Mouse (Mus musculus): ENCODE results near the gene Gm45208. TPM values are rescaled to one million over a fixed set of nuclear protein-coding genes. Genes with fewer than 3 reads are reported as not detected.
A peak's percentile ranks its signal among the peaks of the same experiment; 100 is the strongest.
"Not testable (repeated sequence)": the region's sequence is repeated elsewhere in the genome, so short reads cannot be mapped to it uniquely, and the experiment has no call there.

The Gm45208 gene
- total RNA-seq (2015; ENCODE audit: low replicate concordance) (not detected in 2 replicates), total RNA-seq (2017; ENCODE audit: low replicate concordance) (not detected in 2 replicates)

DNA sequence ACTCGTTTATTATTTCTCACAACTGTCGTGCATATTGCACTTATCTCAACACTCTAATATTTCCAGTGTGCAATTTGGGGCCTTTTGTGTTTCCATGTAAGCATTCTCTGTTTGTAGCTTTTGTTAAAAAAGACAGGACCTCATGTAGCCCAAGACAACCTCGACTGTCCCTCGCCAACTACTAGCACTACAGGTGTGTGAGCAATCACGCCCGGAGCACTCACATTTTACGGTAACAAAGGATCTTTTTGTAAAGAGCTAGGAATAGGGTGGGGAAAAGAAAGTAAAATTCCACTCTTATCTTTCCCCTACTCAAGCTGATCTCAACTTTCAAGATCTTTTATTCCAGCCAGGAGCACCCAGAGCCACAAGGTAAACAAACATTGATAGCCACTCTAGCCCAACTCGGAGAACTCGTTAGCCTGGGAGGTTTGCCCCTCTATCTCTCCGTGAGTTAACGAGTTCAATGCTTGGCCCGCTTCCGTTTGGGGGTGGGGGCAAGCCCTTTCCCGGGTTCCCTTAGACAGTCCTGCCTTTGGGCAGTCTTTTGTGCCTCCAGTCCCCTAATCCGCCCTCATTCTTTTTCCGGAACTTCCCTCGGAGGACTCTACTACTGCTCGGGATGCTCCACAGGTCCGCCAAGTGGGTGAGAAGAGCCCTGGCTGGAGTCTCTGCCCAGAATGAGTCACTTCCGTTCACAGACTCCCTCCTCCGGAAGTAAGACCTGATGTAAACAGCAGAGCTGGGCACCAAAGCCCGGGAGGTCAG is at the start of gene Gm45208:
Gene Gm45208 (plus strand): TSS at position 732 of the 768 bp plus-strand sequence.
- ATAC-seq (replicated peaks; ENCODE audit: low FRiP score, poor library complexity, severe bottlenecking), result peak; percentile 98

DNA sequence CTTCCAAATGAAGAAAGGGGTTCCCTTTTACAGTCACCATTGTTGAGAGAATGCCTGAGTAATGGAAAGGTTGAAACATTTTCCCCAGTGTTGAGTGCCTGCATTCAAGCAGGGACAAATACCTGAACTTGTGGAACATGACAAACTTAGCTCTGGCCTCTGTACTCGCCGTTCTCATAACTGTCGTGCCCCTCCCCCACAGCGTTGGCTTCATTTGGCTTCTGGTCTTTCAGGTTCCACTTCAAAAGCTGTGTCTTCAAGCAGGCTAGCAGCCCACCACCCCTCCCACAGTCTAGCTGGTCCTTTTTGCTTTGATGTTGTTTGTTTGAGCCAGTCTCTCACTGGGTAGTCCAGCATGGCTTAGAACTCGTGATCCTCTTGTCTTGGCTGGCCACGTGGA is 49.3 kb upstream of the Gm45208 start:
- no peak for ATAC-seq (replicated peaks; ENCODE audit: low FRiP score, poor library complexity, severe bottlenecking)

DNA sequence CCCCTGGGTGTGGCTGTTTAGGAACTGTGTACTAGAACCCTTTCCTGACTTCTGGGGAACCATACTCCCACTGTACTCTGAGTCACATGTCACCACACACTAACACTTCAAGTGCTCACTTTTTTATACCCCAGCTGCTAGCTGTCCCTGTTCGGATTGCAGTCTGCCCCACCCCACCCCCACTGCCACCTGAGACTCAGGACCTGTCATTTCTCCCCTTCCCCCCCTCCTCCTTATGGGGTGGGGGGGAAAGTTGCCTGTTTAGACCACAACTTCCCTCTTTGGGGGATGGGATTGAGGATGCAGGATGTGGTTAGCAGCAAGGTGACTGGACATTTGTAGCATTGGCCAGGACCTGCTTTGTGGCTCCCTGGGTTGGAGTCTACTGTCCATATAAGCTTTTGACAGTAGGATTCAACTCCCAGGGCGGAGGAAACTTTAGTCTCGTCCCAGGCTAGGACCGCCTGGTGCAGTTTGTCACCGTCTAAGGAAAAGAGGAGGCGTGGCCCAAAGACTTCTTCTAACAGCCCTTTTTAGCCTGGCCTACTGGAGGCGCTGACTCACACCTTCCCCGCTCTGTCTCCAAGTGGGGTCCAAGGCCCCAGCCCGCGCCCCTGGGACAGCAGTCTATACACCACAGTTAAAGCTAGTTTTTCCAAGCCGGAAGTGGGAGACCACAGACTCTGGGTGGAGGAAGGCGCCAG is 48.3 kb upstream of the Gm45208 start:
- ATAC-seq (replicated peaks; ENCODE audit: low FRiP score, poor library complexity, severe bottlenecking), result no peak

DNA sequence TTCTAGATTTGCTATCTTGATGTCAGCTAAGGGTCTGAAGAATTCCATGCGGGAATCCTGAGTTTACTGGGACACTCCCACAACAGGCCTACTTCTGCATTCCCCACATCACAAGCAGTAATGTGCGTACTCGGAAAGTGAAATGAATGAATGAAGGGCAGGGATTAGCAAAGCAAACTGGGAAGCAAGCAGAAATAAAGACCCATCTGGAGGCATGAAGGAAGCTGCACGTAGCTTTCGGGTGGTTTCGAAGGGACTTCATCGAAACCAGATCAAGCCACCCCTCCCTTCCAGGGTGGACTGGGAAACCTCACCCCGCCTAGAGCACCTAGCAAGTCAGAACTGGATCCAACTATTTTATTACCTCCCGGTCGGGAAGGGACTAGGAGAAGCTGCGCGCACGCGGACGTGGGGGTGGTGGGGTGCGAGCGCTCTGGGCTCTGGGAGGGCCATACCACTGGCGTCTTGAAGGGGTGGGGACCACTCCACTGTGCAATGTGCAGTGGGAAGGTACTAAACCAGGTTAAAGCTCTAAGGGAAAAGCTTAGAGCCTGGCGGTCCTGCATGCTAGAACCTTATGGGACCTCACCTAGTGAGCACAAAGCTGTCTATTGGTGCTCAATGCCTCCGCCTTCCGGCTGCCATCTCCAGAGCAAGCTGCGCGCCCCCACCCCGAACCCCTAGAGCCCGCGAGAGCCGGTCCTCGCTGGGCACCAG is 47.6 kb upstream of the Gm45208 start:
- no peak for ATAC-seq (replicated peaks; ENCODE audit: low FRiP score, poor library complexity, severe bottlenecking)

DNA sequence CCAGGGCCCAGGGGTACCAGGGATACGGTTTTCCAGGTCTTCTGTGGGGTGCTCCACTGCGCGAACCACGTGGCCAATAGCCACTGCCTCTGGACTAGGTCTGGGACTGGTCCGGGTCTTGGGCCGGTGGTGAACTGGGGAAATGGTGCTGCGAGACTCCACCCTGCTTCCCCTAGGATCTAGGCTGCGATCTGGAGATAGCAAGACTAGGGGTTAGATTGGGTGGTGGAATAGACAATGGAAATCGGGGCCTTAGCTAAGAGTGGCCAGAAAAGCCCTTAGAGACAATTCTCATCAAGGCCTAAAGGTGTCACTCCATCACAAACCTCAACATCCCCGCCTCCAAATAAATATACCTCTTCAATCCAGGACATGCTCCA is 47.1 kb upstream of the Gm45208 start:
- ATAC-seq (replicated peaks; ENCODE audit: low FRiP score, poor library complexity, severe bottlenecking), result no peak

DNA sequence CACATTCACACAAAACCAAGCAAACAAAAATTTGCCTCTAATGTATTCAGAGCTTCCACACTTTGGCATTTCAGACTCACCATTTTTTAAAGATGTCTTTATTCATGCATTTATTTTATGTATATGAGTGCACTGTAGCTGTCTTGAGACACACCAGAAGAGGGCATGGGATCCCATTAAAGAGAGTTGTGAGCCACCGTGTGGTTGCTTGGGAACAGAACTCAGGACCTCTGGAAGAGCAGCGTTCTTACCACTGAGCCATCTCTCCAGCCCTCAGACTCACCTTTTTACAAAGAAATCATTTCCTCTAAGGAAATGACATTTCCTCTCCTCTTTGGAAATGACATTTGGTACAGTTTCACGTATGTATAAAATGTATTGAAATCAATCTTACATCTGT is 43.1 kb upstream of the Gm45208 start:
- no peak for ATAC-seq (replicated peaks; ENCODE audit: low FRiP score, poor library complexity, severe bottlenecking)

DNA sequence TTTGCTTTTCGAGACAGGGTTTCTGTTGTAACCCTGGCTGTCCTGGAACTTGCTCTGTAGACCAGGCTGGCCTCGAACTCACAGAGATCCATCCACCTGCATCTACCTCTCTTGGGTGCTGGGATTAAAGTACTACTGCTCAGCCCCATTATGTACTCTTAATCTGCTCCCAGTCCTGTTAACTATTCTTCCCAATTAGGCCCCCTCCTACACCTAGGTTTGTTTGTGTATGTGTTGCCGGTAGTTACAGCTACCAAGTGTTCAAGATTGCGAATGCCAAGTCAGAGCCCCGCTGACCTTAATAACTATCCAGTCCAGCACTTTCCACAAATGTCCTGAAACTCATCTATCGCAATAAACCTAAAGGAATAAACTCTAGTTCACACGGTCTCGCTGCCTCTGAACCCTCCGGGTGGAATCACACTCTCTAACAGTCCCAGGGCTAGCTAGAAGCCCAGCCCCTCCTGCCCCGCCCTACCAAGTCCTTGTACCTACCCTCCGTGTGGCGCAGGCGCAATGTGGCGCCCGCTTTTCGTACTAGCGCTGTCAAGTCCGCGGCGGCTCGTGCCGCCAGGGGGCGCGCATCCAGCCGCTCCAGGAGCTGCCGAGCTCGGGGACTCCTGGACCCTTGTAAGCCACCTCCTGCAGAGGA is 42.5 kb upstream of the Gm45208 start:
- peak; percentile 99 for ATAC-seq (replicated peaks; ENCODE audit: low FRiP score, poor library complexity, severe bottlenecking)

DNA sequence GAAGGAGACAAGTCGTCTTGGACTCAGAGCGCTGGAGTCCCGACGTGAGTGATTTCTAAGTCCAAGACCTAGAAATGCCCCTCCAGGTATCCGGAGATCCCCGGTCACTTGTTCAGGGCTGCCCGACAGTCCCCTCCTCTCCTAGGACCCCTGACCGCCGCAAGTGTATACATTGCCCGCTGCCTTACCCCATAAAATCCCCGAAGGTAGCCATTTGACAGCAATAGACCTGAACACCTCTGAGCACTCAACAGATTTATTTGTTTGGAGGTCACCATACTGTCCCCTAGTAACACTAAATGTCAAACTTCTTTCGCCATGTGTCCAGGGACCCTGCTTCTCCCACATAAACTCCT is 42.0 kb upstream of the Gm45208 start:
- no peak for ATAC-seq (replicated peaks; ENCODE audit: low FRiP score, poor library complexity, severe bottlenecking)

DNA sequence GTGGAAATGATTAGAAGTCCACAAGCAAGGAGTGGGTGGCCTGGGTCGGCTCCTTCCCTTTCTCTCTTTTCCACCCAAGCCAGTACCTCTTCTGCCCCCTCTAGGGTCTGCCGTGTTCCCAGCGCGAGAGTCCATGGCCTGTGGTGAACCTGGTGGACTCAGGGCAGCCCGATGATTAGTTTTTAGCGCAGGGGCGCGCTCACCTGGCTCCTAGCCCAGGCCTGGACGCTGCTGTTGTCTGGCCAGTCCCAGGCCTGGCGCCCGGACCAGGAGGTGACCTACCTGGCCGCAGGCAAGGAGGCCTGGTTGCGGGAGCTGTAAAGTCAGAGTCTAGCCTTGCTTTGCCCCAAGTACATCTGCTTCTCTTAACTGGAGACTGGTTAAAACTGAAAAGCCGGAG is 41.2 kb upstream of the Gm45208 start, which contains the start of gene Magix:
Gene Magix (minus strand): TSS at position 388 of the 400 bp plus-strand sequence.
- no peak for ATAC-seq (replicated peaks; ENCODE audit: low FRiP score, poor library complexity, severe bottlenecking)

DNA sequence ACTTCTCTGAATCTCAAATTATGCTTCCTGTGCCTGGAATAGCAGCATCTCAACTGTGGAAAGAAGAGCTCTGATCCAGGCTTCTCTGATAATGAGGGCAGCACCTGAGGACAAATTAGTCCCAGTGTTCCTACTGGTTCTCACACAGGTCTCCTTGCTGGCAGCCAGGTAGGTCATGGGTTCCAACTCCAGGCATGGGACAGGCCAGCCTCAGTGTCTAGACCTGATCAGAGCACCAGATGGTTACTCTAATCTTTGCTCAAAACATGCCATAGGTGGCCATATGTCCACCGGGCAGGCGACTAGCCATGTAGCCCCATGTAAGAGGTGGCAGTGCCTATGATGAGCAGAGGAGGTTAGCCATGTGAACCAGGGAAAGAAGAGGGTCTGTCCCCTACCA is 33.7 kb upstream of the Gm45208 start:
- ATAC-seq (replicated peaks; ENCODE audit: low FRiP score, poor library complexity, severe bottlenecking), result no peak

DNA sequence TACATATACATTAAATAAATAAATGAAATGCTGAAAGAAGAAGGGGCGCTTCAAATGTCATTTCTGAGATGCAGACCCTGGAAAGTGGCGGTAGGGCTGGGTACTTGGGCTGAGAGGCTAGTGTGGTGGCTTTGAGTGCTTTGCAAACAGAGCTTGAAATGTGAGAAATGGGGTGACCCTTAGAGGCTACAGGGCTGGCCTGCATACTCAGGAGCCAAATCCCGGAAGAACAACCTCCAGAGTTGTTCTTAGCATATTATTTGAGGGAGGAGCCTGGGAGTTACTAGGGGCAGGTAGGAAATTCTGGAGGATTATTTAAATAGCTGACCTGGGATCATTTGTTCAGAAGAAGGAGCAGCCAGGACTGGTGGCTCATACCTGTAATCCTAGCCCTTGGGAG is 31.6 kb upstream of the Gm45208 start:
- no peak for ATAC-seq (replicated peaks; ENCODE audit: low FRiP score, poor library complexity, severe bottlenecking)

DNA sequence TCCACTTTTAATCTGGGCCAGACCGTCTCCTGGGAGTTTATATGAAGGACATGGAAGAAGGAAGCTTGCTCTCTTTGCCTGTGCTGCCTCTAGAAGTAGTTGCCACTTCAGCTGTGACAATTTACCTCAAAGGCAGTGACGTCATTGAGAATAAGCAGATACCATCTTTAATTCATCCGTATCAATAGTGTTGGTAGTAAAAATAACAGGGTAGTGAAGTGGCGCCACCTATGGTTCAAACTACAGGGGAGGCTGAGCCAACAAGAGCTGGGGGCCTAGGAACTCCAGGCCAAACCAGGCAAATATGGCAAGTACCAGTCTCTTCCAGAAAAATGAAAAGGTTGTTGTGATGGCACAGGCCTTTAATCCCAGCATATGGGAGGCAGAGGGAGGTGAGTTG is 29.2 kb upstream of the Gm45208 start:
- no peak for ATAC-seq (replicated peaks; ENCODE audit: low FRiP score, poor library complexity, severe bottlenecking)

DNA sequence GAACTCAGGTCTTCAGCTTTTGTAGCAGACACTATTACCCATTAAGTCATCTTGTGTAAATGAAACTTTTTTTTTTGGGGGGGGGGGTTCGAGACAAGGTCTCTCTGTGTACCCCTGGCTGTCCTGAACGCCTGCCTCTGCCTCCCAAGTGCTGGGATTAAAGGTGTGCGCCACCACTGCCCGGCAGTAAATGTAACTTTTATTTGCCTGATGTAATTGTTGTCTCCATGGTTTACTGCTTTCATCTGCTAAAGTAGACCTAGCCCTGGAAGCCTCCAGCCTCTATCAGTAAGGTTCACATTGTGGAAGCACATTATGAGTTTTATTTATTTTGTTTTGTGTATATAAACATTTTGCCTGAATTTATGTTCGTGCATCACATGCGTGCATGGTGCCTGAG is 25.5 kb upstream of the Gm45208 start:
- peak; percentile 3; the same call in 1 of the 2 replicates for ATAC-seq (replicated peaks; ENCODE audit: low FRiP score, poor library complexity, severe bottlenecking)

DNA sequence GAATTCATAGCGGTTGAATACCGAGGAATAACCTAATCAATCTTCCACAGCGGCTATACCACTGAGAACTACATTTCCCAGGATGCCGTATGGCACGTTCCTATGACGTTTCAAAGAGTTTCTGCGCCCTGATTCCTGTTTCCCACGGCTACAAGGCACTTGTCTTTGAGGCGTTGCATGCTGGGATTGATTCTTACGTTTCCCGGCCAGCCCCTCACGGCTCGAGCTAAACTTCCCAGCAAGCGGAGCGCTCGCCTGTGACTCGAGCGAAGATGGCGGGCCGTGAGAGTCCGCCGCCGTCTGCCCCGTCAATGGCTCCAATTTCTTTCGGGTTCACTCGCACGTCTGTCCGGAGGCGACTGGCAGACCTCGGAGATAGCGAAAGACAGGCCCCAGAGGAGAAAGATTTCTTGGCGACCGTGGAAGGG is 25.1 kb upstream of the Gm45208 start, which contains the start of gene Gpkow:
Gene Gpkow (plus strand): TSS at position 178 of the 428 bp plus-strand sequence.
- peak; percentile 100 for ATAC-seq (replicated peaks; ENCODE audit: low FRiP score, poor library complexity, severe bottlenecking)

DNA sequence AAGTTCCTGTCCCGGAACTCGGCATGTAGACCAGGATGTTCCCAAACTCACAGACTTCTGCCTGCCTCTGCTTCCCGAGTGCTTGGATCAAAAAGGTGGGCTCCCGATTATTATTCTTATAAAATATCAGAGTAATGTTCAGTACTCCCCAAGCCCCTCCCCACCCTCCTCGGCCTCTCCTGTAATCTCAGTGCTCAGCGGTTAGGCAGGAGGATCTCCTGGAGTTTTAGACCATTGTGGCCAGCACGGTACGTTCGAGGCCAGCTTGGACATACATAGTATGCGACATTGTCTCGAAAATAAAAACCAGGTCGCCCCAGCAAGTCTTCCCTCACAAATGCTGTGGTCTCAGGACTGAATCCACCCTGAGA is 8.3 kb upstream of the Gm45208 start:
- ATAC-seq (replicated peaks; ENCODE audit: low FRiP score, poor library complexity, severe bottlenecking), result peak; percentile 52; the same call in 1 of the 2 replicates

DNA sequence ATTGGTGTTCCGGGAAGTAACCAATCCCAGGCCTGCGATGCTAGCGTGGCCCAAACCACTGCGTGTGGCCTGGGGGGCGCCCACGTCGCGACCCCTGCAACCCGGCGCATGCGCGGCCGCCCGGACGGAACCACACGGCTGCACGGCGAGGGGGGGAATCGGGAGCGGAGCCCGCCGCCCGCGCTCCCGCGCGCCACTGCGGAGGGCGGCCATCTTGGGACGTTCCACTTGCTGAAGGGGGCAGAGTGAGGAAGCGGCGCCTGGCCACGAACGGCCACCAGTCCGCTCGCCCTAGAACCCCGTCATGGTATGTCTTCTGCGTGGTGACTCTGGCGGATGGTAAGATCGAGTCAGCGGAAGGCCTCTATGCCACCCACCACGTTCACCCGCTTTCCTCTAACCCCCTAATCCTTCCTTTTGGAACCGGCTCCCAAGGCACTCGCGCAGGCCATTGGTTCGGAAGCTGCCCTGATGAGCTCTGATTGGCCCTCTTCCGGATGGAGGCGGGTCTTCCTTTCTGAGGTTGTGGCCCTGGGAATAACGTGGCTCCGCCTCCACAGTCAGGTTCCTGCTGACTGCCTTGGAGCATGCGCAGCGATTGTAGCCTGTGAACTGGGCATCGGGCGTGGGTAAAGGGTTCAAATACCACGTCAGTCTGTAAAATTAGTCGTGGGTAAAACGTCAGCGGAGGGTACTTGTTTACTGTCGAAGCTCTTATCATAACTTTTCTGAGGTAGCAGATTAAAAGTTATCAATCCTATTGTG is 7.7 kb upstream of the Gm45208 start, which contains the start of gene Wdr45:
Gene Wdr45 (plus strand): TSS at position 199 of the 765 bp plus-strand sequence.
- ATAC-seq (replicated peaks; ENCODE audit: low FRiP score, poor library complexity, severe bottlenecking), result peak; percentile 98

DNA sequence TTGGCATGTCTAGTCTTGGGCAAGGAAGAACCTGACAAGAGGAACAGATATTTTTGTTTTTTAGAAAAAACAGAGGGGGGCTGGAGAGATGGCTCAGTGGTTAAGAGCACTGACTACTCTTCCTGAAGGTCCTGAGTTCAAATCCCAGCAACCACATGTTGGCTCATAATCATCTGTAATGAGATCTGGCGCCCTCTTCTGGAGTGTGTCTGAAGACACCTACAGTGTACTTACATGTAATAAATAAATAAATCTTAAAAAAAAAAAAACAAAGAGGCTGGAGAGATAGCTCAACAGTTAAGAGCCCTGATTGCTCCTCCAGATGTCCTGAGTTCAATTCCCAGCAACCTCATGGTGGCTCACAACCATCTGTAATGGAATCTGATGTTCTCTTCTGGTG is 6.0 kb upstream of the Gm45208 start:
- not testable (repeated sequence) for ATAC-seq (replicated peaks; ENCODE audit: low FRiP score, poor library complexity, severe bottlenecking)

DNA sequence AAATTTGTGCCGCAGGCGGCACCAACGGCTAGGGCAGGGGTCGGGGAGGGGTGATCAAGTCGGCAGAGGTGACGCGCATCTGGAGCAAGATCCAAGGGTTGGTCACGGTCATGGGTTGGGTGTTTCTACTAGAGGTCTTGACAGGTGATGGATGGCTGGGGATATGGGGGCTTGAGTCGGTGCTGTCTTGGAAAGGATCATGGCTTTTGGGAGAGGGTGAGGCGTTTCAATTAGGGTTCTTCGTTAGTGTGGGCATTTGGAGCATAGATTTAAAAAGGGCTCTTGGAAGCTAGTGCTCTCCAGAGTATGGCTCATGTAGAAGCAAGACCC is 202 bp downstream of the Gm45208 start:
- peak; percentile 22; the same call in 1 of the 2 replicates for ATAC-seq (replicated peaks; ENCODE audit: low FRiP score, poor library complexity, severe bottlenecking)

DNA sequence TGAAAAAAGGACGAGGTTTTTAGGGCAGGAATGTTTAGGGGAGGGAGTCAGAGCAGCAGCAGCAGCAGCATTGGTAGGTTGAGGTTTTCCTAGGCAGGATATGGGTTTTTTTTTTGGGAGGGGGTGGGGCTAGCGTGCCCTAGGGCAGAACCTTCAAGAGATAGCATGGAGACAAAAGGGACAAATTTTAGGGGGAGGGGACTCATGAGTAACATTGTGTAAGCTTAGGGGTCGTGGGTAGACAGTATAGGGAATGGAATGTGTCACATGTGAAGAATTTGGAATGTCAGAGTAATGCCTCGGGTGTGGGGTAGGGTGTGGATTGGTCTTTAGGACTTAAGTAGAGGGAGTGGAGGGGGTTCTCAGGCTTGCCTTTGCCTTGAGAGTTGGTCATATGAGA is 646 bp downstream of the Gm45208 start:
- no peak for ATAC-seq (replicated peaks; ENCODE audit: low FRiP score, poor library complexity, severe bottlenecking)

All from erythroid progenitor cell, adult 5-6 weeks (primary cell).